Comparison of ENCODE assay signal across 8 mouse cellular contexts in genomic region chr11:101820899-101821298, GRCm38 (mm10). TPM values are rescaled to one million over a fixed set of nuclear protein-coding genes. Genes with fewer than 3 reads are reported as not detected.
DNase-seq lines count a peak whose midpoint lies in the region; ATAC-seq and TF ChIP-seq lines count a peak whose summit lies in the region.
"Had no signal": no experiment of that assay in that cellular context is flagged by ENCODE, and none has a peak within 500 bp of the region (broad histone marks: within the 10 kb centered on the region; RNA-seq: fewer than 3 reads in every experiment).

No protein-coding gene starts in this region.

- 0 out of 2 replicates have a peak, but pooled peaks have one; percentile 24 for ATAC-seq in lung, embryonic 14.5 days (ENCODE audit: insufficient read depth)
- ATAC-seq in kidney, embryonic 14.5 days (ENCODE audit: low FRiP score, low TSS enrichment): peak; percentile 26; the same call in 1 of the 2 replicates
- no peak for ATAC-seq in liver, embryonic 12.5 days
- ATAC-seq in hindbrain, embryonic 12.5 days (ENCODE audit: low FRiP score): no peak

- TF ChIP-seq CTCF in lung, embryonic 14.5 days (IDR thresholded peaks at IDR 0.05; ENCODE audit: low read depth): no peak
- TF ChIP-seq CTCF in lung, adult 2 months (IDR thresholded peaks at IDR 0.05; ENCODE audit: insufficient read depth, low read length): no peak

- 30% methylated on average over 11 of the region's 11 CpGs for WGBS in lung, embryonic 14.5 days
- WGBS in lung, adult 2 months: 24% methylated on average over 11 of the region's 11 CpGs
- WGBS in kidney, embryonic 14.5 days: 29% methylated on average over 10 of the region's 11 CpGs
- 35% methylated on average over 11 of the region's 11 CpGs for WGBS in liver, embryonic 12.5 days (ENCODE audit: insufficient replicate concordance)
- WGBS in hindbrain, embryonic 12.5 days: 45% methylated on average over 11 of the region's 11 CpGs

- H3K27ac ChIP-seq in lung, embryonic 14.5 days (ENCODE audit: low read depth): 0 out of 2 replicates have a peak overlapping the region, but pooled peaks have one; percentile 12
- peak overlapping the region; percentile 42; the same call in 1 of the 2 replicates for H3K27ac ChIP-seq in kidney, embryonic 14.5 days (ENCODE audit: low read depth, low read length)
- H3K27ac ChIP-seq in liver, embryonic 12.5 days: no peak overlapping the region
- no peak overlapping the region for H3K27ac ChIP-seq in hindbrain, embryonic 12.5 days

- H3K9ac ChIP-seq in lung, embryonic 14.5 days: no peak overlapping the region
- no peak overlapping the region for H3K9ac ChIP-seq in kidney, embryonic 14.5 days (ENCODE audit: low read depth, low read length)
- H3K9ac ChIP-seq in liver, embryonic 12.5 days: no peak overlapping the region
- no peak overlapping the region for H3K9ac ChIP-seq in hindbrain, embryonic 12.5 days

- H3K4me1 ChIP-seq in lung, embryonic 14.5 days (ENCODE audit: insufficient read depth): no peaks in the 10 kb centered on the region
- H3K4me1 ChIP-seq in lung, adult 2 months (ENCODE audit: control insufficient read depth, insufficient read depth, low read length): peaks cover 4% of the 10 kb centered on the region; the same call in 1 of the 2 replicates
- peaks cover 16% of the 10 kb centered on the region for H3K4me1 ChIP-seq in kidney, embryonic 14.5 days (ENCODE audit: control insufficient read depth, insufficient read depth, low read length)
- no peaks in the 10 kb centered on the region for H3K4me1 ChIP-seq in liver, embryonic 12.5 days
- peaks cover under 1% of the 10 kb centered on the region; the same call in 1 of the 2 replicates for H3K4me1 ChIP-seq in hindbrain, embryonic 12.5 days

- peak overlapping the region; percentile 15; the same call in 1 of the 2 replicates for H3K4me2 ChIP-seq in lung, embryonic 14.5 days
- no peak overlapping the region for H3K4me2 ChIP-seq in kidney, embryonic 14.5 days (replicated peaks; ENCODE audit: low read depth, low read length)
- no peak overlapping the region for H3K4me2 ChIP-seq in liver, embryonic 12.5 days
- H3K4me2 ChIP-seq in hindbrain, embryonic 12.5 days (replicated peaks): no peak overlapping the region

- DNase-seq in lung, embryonic 14.5 days: peak; percentile 59
- DNase-seq in lung, adult 2 months: no peak
- peak; percentile 72 to 86 for DNase-seq in heart, adult 9 months (ENCODE audit: low spot score in 2 of 2)
- peak; percentile 13 for DNase-seq in testis, postnatal 14 days (ENCODE audit: low spot score)
- DNase-seq: thymus, adult 18-20 months had no signal

- H3K4me3 ChIP-seq in lung, embryonic 14.5 days (ENCODE audit: low read depth, low read length): no peak overlapping the region
- H3K4me3 ChIP-seq in lung, adult 2 months (replicated peaks; ENCODE audit: extremely low read depth, low read depth, low read length): no peak overlapping the region
- no peak overlapping the region for H3K4me3 ChIP-seq in kidney, embryonic 14.5 days (ENCODE audit: low read length)
- no peak overlapping the region for H3K4me3 ChIP-seq in liver, embryonic 12.5 days
- H3K4me3 ChIP-seq in hindbrain, embryonic 12.5 days: no peak overlapping the region

- peaks cover 4% of the 10 kb centered on the region; the same call in 1 of the 2 replicates for H3K27me3 ChIP-seq in lung, embryonic 14.5 days (ENCODE audit: insufficient read depth, low read length)
- no peaks in the 10 kb centered on the region for H3K27me3 ChIP-seq in kidney, embryonic 14.5 days (ENCODE audit: control insufficient read depth, insufficient read depth, low read length)
- H3K27me3 ChIP-seq in liver, embryonic 12.5 days (replicated peaks): peaks cover 8% of the 10 kb centered on the region
- no peaks in the 10 kb centered on the region for H3K27me3 ChIP-seq in hindbrain, embryonic 12.5 days

- no peaks in the 10 kb centered on the region for H3K36me3 ChIP-seq in lung, embryonic 14.5 days (ENCODE audit: insufficient read depth)
- no peaks in the 10 kb centered on the region for H3K36me3 ChIP-seq in kidney, embryonic 14.5 days (ENCODE audit: control insufficient read depth, insufficient read depth, low read length)
- no peaks in the 10 kb centered on the region for H3K36me3 ChIP-seq in liver, embryonic 12.5 days
- H3K36me3 ChIP-seq in hindbrain, embryonic 12.5 days: no peaks in the 10 kb centered on the region

- H3K9me3 ChIP-seq in lung, embryonic 14.5 days (ENCODE audit: low read depth, low read length): no peaks in the 10 kb centered on the region
- H3K9me3 ChIP-seq in kidney, embryonic 14.5 days (ENCODE audit: control insufficient read depth, low read length): no peaks in the 10 kb centered on the region
- no peaks in the 10 kb centered on the region; the same call in 1 of the 2 replicates for H3K9me3 ChIP-seq in liver, embryonic 12.5 days (replicated peaks)
- no peaks in the 10 kb centered on the region for H3K9me3 ChIP-seq in hindbrain, embryonic 12.5 days (replicated peaks)

- no peak for TF ChIP-seq POLR2A in lung, adult 2 months (IDR thresholded peaks at IDR 0.05; ENCODE audit: borderline replicate concordance, extremely low read depth, low read depth, low read length)

RNA-seq across cellular contexts. Expression of gene Etv4, which starts 35.7 kb away (rescaled TPM):
- 14.6 and 14.8 TPM in 2 replicates for polyA plus RNA-seq in lung, embryonic 14.5 days (2014; fragmentation: Nextera tagmentation; extraction: Ambion mirVana)
- 0.60 and 0.95 TPM in 2 replicates for polyA plus RNA-seq in lung, adult 2 months (2012; rRNA removed)
- polyA plus RNA-seq in kidney, embryonic 14.5 days (2014; fragmentation: Nextera tagmentation; extraction: Ambion mirVana): 47.9 and 52.9 TPM in 2 replicates
- polyA plus RNA-seq in liver, embryonic 12.5 days (2016; fragmentation: Nextera tagmentation; extraction: Ambion mirVana): 1.4 and 2.0 TPM in 2 replicates
- polyA plus RNA-seq in hindbrain, embryonic 12.5 days (2016; fragmentation: Nextera tagmentation; extraction: Ambion mirVana): 8.2 and 8.4 TPM in 2 replicates

Comparison
In these comparisons a context has a peak if more than half of its experiments do, and no peak if none do; other contexts are left out.
1. ATAC-seq: peak in lung, embryonic 14.5 days (single experiment) and kidney, embryonic 14.5 days (single experiment); none in liver, embryonic 12.5 days (single experiment) and hindbrain, embryonic 12.5 days (single experiment).
2. H3K27ac ChIP-seq: peak in lung, embryonic 14.5 days (single experiment) and kidney, embryonic 14.5 days (single experiment); none in liver, embryonic 12.5 days (single experiment) and hindbrain, embryonic 12.5 days (single experiment).